Mouse (Mus musculus) CH12.LX (cell line): ENCODE measurements at regions not wholly inside any gene's neighbourhood (a gene's known extent, or its start where the extent isn't known, plus 50 kb on each side); places are given as distances from the start of the nearest gene placed in this dataset.

Experiments
- DNase-seq: peaks from one replicate; pipeline ENCODE4 v3.0.0-alpha.2; 2013; ENCODE audit errors: extremely low read depth
- H3K27ac ChIP-seq: 2 replicates; pipeline ENCODE4 v1.5.1; 2012; ENCODE audit warnings: low read depth, mild to moderate bottlenecking, control low read depth, moderate library complexity; ENCODE audit not compliant: insufficient read depth
- H3K27me3 ChIP-seq: replicated peaks from 2 replicates; pipeline ENCODE3; 2012; ENCODE audit warnings: inconsistent platforms
- H3K36me3 ChIP-seq, 2 experiments: replicated peaks in 1 of 2; 2 replicates each; pipeline versions ENCODE3 to v1.6.1; 2012; ENCODE audit warnings: inconsistent platforms in 1 of 2, low read length in 1 of 2, mild to moderate bottlenecking in 1 of 2, mixed read lengths in 1 of 2, moderate library complexity in 1 of 2; ENCODE audit not compliant: control insufficient read depth in 1 of 2, insufficient read depth in 1 of 2
- H3K4me1 ChIP-seq, 2 experiments: 2 replicates each; pipeline ENCODE4 v1.6.1; 2012; ENCODE audit warnings: inconsistent platforms in 1 of 2, moderate library complexity in 1 of 2; ENCODE audit not compliant: insufficient read depth in 2 of 2, control insufficient read depth in 1 of 2
- H3K4me2 ChIP-seq: 2 replicates; pipeline ENCODE4 v1.6.1; 2012; ENCODE audit warnings: low read depth, mild to moderate bottlenecking, control low read depth; ENCODE audit not compliant: poor library complexity, insufficient read depth, severe bottlenecking
- H3K4me3 ChIP-seq, 3 experiments: fragments of 150-350 bp in 1 of 3; sonication (generic) in 1 of 3; replicated peaks in 1 of 3; 2 replicates each; pipeline versions ENCODE3 to v1.5.1; 2011 to 2012; ENCODE audit warnings: low read depth in 2 of 3, low read length in 2 of 3, mild to moderate bottlenecking in 2 of 3, moderate library complexity in 2 of 3, control low read depth in 1 of 3, improper control_type of control experiment in 1 of 3, inconsistent platforms in 1 of 3, mixed read lengths in 1 of 3; ENCODE audit not compliant: poor library complexity in 1 of 3
- H3K79me2 ChIP-seq: replicated peaks from 2 replicates; pipeline ENCODE4 v1.6.1; 2012; ENCODE audit warnings: mild to moderate bottlenecking, moderate library complexity; ENCODE audit not compliant: control insufficient read depth, poor library complexity, insufficient read depth, severe bottlenecking; ENCODE audit errors: extremely low read depth
- H3K9ac ChIP-seq: 2 replicates; pipeline ENCODE4 v1.6.1; 2012; ENCODE audit warnings: low read depth, mild to moderate bottlenecking, control low read depth, moderate library complexity; ENCODE audit not compliant: insufficient read depth
- H3K9me3 ChIP-seq: replicated peaks from 2 replicates; pipeline ENCODE3; 2012; ENCODE audit warnings: low read length, inconsistent platforms, mixed read lengths
- BHLHE40 ChIP-seq: IDR thresholded peaks from 2 replicates; pipeline ENCODE4 v1.6.1; 2011; ENCODE audit warnings: mild to moderate bottlenecking, low read depth, low read length, improper control_type of control experiment
- CHD1 ChIP-seq: IDR thresholded peaks from 2 replicates; pipeline ENCODE4 v1.6.1; 2012; ENCODE audit warnings: low read depth, low read length, improper control_type of control experiment, inconsistent platforms
- CHD2 ChIP-seq: IDR thresholded peaks from 2 replicates; pipeline ENCODE4 v1.6.1; 2011; ENCODE audit warnings: low read length, improper control_type of control experiment
- CTCF ChIP-seq, 2 experiments: IDR thresholded peaks in 1 of 2; conservative IDR thresholded peaks in 1 of 2; 2 replicates each; pipeline ENCODE4 v1.5.1; 2011 to 2012; ENCODE audit warnings: low read depth in 2 of 2, low read length in 2 of 2, improper control_type of control experiment in 1 of 2, inconsistent platforms in 1 of 2, mild to moderate bottlenecking in 1 of 2, moderate library complexity in 1 of 2
- E2F4 ChIP-seq: IDR thresholded peaks from 2 replicates; pipeline ENCODE4 v1.6.1; 2011; ENCODE audit warnings: low read depth, low read length, improper control_type of control experiment; ENCODE audit not compliant: insufficient replicate concordance
- EP300 ChIP-seq: IDR thresholded peaks from 2 replicates; pipeline ENCODE4 v1.6.1; 2011; ENCODE audit warnings: low read length, improper control_type of control experiment
- ETS1 ChIP-seq: conservative IDR thresholded peaks from 2 replicates; pipeline ENCODE4 v1.6.1; 2012; ENCODE audit warnings: low read depth, mild to moderate bottlenecking, inconsistent platforms, low read length, improper control_type of control experiment, moderate library complexity
- GABPA ChIP-seq: IDR thresholded peaks from 2 replicates; pipeline ENCODE4 v1.6.1; 2012; ENCODE audit warnings: low read depth, low read length, improper control_type of control experiment, inconsistent platforms; ENCODE audit not compliant: insufficient replicate concordance
- JUN ChIP-seq: IDR thresholded peaks from 2 replicates; pipeline ENCODE4 v1.6.1; 2011; ENCODE audit warnings: low read depth, mild to moderate bottlenecking, low read length, improper control_type of control experiment, moderate library complexity; ENCODE audit not compliant: insufficient read depth
- KAT2A ChIP-seq: IDR thresholded peaks from 2 replicates; pipeline ENCODE4 v1.6.1; 2012; ENCODE audit warnings: low read length, improper control_type of control experiment, inconsistent platforms; ENCODE audit not compliant: insufficient replicate concordance
- MAFK ChIP-seq: IDR thresholded peaks from 2 replicates; pipeline ENCODE4 v1.6.1; 2011; ENCODE audit warnings: low read length, improper control_type of control experiment; ENCODE audit not compliant: insufficient replicate concordance
- MAX ChIP-seq: IDR thresholded peaks from 2 replicates; pipeline ENCODE4 v1.6.1; 2011; ENCODE audit warnings: low read length, improper control_type of control experiment
- MEF2A ChIP-seq: IDR thresholded peaks from 2 replicates; pipeline ENCODE4 v1.6.1; 2014; ENCODE audit warnings: low read depth, mild to moderate bottlenecking, inconsistent platforms, low read length, improper control_type of control experiment, borderline replicate concordance
- MXI1 ChIP-seq: IDR thresholded peaks from 2 replicates; pipeline ENCODE4 v1.6.1; 2011; ENCODE audit warnings: mild to moderate bottlenecking, low read depth, low read length, improper control_type of control experiment
- MYC ChIP-seq: IDR thresholded peaks from 2 replicates; pipeline ENCODE4 v1.6.1; 2011; ENCODE audit warnings: low read depth, mild to moderate bottlenecking, improper control_type of control experiment, low read length
- NELFE ChIP-seq: IDR thresholded peaks from 2 replicates; pipeline ENCODE4 v1.6.1; 2011; ENCODE audit warnings: low read depth, low read length, improper control_type of control experiment
- NRF1 ChIP-seq: IDR thresholded peaks from 2 replicates; pipeline ENCODE4 v1.6.1; 2014; ENCODE audit warnings: low read depth, mild to moderate bottlenecking, inconsistent platforms, low read length, improper control_type of control experiment, moderate library complexity
- PAX5 ChIP-seq: IDR thresholded peaks from 2 replicates; pipeline ENCODE4 v1.6.1; 2012; ENCODE audit warnings: low read length, inconsistent platforms, mixed read lengths
- RAD21 ChIP-seq: IDR thresholded peaks from 2 replicates; pipeline ENCODE4 v1.6.1; 2011; ENCODE audit warnings: low read depth, mild to moderate bottlenecking, low read length, improper control_type of control experiment, moderate library complexity
- SIN3A ChIP-seq: IDR thresholded peaks from 2 replicates; pipeline ENCODE4 v1.6.1; 2012; ENCODE audit warnings: low read length, improper control_type of control experiment, inconsistent platforms
- SMC3 ChIP-seq: IDR thresholded peaks from 2 replicates; pipeline ENCODE4 v1.6.1; 2011; ENCODE audit warnings: low read depth, low read length, improper control_type of control experiment
- TBP ChIP-seq: conservative IDR thresholded peaks from 2 replicates; pipeline ENCODE4 v1.6.1; 2011; ENCODE audit warnings: low read depth, low read length, improper control_type of control experiment
- TCF12 ChIP-seq: IDR thresholded peaks from 2 replicates; pipeline ENCODE4 v1.6.1; 2014; ENCODE audit warnings: low read depth, mild to moderate bottlenecking, inconsistent platforms, low read length, improper control_type of control experiment
- UBTF ChIP-seq: IDR thresholded peaks from 2 replicates; pipeline ENCODE4 v1.6.1; 2012; ENCODE audit warnings: low read depth, mild to moderate bottlenecking, inconsistent platforms, low read length, improper control_type of control experiment, moderate library complexity
- USF2 ChIP-seq: conservative IDR thresholded peaks from 2 replicates; pipeline ENCODE4 v1.6.1; 2011; ENCODE audit warnings: low read depth, low read length, improper control_type of control experiment
- ZC3H11A ChIP-seq: IDR thresholded peaks from 2 replicates; pipeline ENCODE4 v1.6.1; 2012; ENCODE audit warnings: low read depth, mild to moderate bottlenecking, inconsistent platforms, low read length, improper control_type of control experiment
- dilution Hi-C: fragments of 300-500 bp; cut with MboI; formaldehyde crosslinking; loops from 2 replicates; pipeline ENCODE4 v1.14.3; 2020; ENCODE audit warnings: low sequenced_read_pairs; ENCODE audit not compliant: extremely low pct_unique_long_range_greater_than_20kb, extremely low pct_ligation_motif_present
- in situ Hi-C: fragments of 300-500 bp; cut with MboI; formaldehyde crosslinking; loops from 3 replicates; pipeline ENCODE4 v1.14.3; 2019; ENCODE audit warnings: low sequenced_read_pairs, low pct_ligation_motif_present, low pct_unique_long_range_greater_than_20kb, mixed read lengths

- Histone ChIP-seq H3K4me2 (no peak overlapping the region), H3K9ac (no peak overlapping the region), H3K9me3 (no peaks in the 10 kb centered on the region), H3K27ac (no peak overlapping the region), H3K36me3 (no peaks in the 10 kb centered on the region), H3K4me1 (no peaks in the 10 kb centered on the region), H3K79me2 (no peaks in the 10 kb centered on the region), H3K27me3 (no peaks in the 10 kb centered on the region), H3K4me3 (no peak overlapping the region)
- DNase-seq = no peak
- dilution Hi-C loops = no loop called here
- in situ Hi-C loops = no loop called here
- TF ChIP-seq EP300 (no peak), MAFK (no peak), MAX (no peak), CHD1 (no peak), MEF2A (no peak), GABPA (no peak), CHD2 (no peak), PAX5 (no peak), TBP (no peak), JUN (no peak), TCF12 (no peak), CTCF (conservative IDR thresholded peaks at IDR 0.05 in 1 of 2, IDR thresholded peaks at IDR 0.05 in 1 of 2; ENCODE audit: low read depth in 2 of 2, low read length in 2 of 2) (no peak), ETS1 (no peak), SIN3A (no peak), KAT2A (no peak), MYC (no peak), USF2 (no peak)
Observed at GRCm38 (mm10) chr14:68196762-68197469, 1097.2 kb downstream of the Synb start.

- Histone ChIP-seq H3K9ac (no peak overlapping the region), H3K79me2 (no peaks in the 10 kb centered on the region), H3K27ac (no peak overlapping the region), H3K36me3 (no peaks in the 10 kb centered on the region), H3K4me1 (no peaks in the 10 kb centered on the region), H3K4me2 (no peak overlapping the region), H3K27me3 (no peaks in the 10 kb centered on the region), H3K4me3 (no peak overlapping the region), H3K9me3 (no peaks in the 10 kb centered on the region)
- in situ Hi-C loops = no loop called here
- TF ChIP-seq BHLHE40 = no peak
- no peak for TF ChIP-seq KAT2A
- TF ChIP-seq UBTF = no peak
- no peak for TF ChIP-seq CTCF (conservative IDR thresholded peaks at IDR 0.05 in 1 of 2, IDR thresholded peaks at IDR 0.05 in 1 of 2; ENCODE audit: low read depth in 2 of 2, low read length in 2 of 2)
- TF ChIP-seq TCF12 = no peak
- TF ChIP-seq NRF1 = no peak
- no peak for TF ChIP-seq ZC3H11A
- TF ChIP-seq PAX5 = no peak
- no peak for TF ChIP-seq SIN3A
- no peak for TF ChIP-seq MXI1
- TF ChIP-seq NELFE = no peak
- TF ChIP-seq E2F4 = no peak
- no peak for TF ChIP-seq SMC3
- no peak for TF ChIP-seq ETS1
- no peak for TF ChIP-seq RAD21
- dilution Hi-C loops = no loop called here
- DNase-seq = no peak
Observed at GRCm38 (mm10) chr14:68196201-68196600, 1097.9 kb downstream of the Synb start.
